Mouse (Mus musculus): ENCODE results near the gene Efcab6. TPM values are rescaled to one million over a fixed set of nuclear protein-coding genes. Genes with fewer than 3 reads are reported as not detected.

Gene Efcab6
- polyA plus RNA-seq, 1 experiment = not detected

DNA sequence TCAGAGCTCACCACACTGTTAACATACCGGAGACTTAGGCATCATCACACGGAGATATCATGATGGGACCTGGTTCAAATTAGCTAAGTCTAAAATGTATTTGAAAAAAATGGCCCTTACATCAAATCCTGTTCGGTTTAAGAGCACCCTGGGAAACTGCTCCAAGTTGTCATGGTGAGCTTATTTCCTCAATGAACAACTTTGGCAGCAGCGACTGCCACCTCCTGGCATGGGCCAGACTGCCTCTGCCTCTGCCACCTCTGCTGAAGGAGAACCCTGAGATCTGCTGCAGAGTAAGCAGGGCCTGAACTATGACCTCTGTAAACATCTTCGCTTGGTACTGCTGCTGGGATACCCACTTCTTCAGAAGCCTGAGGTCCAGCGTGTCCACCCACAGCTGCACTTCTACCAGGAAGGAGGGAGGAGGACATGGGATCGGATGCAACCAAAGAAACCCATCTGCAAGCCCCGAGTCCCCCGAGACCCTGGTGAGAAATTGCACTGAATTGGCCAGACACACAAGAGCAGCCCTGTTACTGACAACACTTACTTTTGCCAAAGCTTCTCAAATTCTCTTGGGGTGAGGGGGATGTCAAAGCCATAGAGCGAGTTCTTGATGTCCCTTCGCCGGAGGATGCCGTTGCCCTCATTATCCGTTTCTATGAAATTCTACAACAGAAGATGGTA, 152.0 kb downstream of the Efcab6 start:
- H3K4me3 ChIP-seq (ENCODE audit: insufficient read depth, low read length) = no peak overlapping the region
- no peak for TF ChIP-seq CTCF (IDR thresholded peaks at IDR 0.05; ENCODE audit: borderline replicate concordance, insufficient read depth, low read length)
- TF ChIP-seq POLR2A (IDR thresholded peaks at IDR 0.05; ENCODE audit: low read depth, low read length) = no peak
- no peaks in the 10 kb centered on the region for H3K4me1 ChIP-seq (ENCODE audit: control insufficient read depth, insufficient read depth, low read length)
- no peak overlapping the region for H3K27ac ChIP-seq (ENCODE audit: insufficient read depth, low read length)

DNA sequence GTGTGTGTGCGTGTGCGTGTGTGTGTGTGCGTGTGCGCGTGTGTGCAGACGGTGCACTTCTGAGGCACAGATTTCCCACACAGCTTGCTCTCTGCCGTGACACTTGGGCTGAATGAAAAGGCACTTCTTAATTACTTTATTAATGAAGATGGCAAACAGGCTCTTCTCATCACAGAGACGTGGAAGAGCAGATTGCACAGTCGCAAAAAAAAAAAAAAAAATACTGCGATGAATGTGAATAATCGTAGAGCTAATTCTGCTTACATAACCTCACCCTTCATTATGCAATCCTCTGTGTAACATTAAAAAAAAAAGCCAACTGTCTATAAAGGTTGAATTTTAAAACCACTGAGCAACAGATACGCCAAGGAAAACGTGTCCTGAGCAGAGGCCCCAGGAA, 158.7 kb downstream of the Efcab6 start:
- Histone ChIP-seq H3K4me1 (ENCODE audit: control insufficient read depth, insufficient read depth, low read length) (no peaks in the 10 kb centered on the region), H3K4me3 (ENCODE audit: insufficient read depth, low read length) (no peak overlapping the region), H3K27ac (ENCODE audit: insufficient read depth, low read length) (no peak overlapping the region)
- TF ChIP-seq POLR2A (IDR thresholded peaks at IDR 0.05; ENCODE audit: low read depth, low read length) = no peak
- TF ChIP-seq CTCF (IDR thresholded peaks at IDR 0.05; ENCODE audit: borderline replicate concordance, insufficient read depth, low read length) = no peak

DNA sequence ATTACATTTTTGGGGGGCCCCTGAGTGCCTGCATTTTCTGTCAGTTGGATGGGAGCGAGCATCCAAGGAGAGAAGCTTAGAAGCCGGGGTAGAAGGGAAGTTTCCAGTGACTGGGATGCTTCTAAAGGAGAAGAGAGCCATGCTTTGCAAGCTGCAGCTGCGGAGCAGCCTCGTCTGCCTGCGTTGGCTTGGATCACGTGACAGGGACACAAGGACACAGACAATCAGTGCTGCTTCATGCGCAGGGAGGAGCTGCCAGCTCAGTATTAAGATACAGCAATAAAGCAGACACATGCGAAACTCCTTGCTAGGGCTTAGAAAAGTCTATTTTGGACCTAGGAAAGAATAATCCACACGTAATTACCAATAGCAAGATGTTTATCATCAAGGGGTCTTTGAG, 167.9 kb downstream of the Efcab6 start:
- no peak for TF ChIP-seq CTCF (IDR thresholded peaks at IDR 0.05; ENCODE audit: borderline replicate concordance, insufficient read depth, low read length)
- no peak for TF ChIP-seq POLR2A (IDR thresholded peaks at IDR 0.05; ENCODE audit: low read depth, low read length)
- Histone ChIP-seq H3K27ac (ENCODE audit: insufficient read depth, low read length) (no peak overlapping the region), H3K4me3 (ENCODE audit: insufficient read depth, low read length) (no peak overlapping the region), H3K4me1 (ENCODE audit: control insufficient read depth, insufficient read depth, low read length) (no peaks in the 10 kb centered on the region)

DNA sequence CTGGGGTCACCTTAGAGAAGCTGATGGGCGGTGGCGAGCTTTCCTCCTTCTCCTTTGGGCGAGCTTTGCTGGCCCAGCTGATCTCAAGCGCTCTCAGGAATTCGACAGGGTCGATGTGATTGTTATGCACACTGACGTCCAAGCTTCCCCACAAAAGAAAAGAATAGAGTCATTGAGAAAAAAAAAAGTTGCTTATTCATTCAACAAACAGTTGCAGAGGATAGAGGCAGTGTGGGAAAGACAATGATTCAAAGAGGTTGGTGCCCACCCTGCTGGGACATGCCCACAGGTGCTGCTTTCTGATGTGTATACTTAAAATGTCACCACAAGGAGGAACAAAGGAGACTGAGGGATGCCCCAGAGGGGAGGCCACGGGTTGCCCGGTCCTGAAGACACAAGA, 169.2 kb downstream of the Efcab6 start:
- H3K27ac ChIP-seq (ENCODE audit: insufficient read depth, low read length) = no peak overlapping the region
- no peaks in the 10 kb centered on the region for H3K4me1 ChIP-seq (ENCODE audit: control insufficient read depth, insufficient read depth, low read length)
- H3K4me3 ChIP-seq (ENCODE audit: insufficient read depth, low read length) = no peak overlapping the region
- TF ChIP-seq CTCF (IDR thresholded peaks at IDR 0.05; ENCODE audit: borderline replicate concordance, insufficient read depth, low read length) = no peak

DNA sequence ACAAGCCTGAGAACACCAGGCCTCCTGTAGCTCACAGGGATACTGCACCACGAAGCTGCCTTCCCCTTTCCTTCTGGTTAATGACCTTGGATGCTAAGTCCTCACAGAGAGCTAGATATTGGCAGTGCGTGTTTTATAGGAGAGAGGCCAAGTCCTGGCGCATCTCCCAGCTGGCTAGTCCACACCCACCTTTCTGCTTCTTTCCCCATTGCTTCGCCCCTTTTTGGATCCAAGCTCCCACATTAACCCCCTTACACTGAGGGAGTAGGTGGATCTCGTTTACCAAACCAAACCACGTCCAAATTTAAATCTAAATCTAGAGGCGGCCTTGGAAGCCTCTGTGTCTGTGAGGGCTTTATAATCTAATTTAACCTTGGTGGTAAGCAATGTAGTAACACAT, 170.9 kb downstream of the Efcab6 start:
- Histone ChIP-seq H3K4me1 (ENCODE audit: control insufficient read depth, insufficient read depth, low read length) (no peaks in the 10 kb centered on the region), H3K27ac (ENCODE audit: insufficient read depth, low read length) (no peak overlapping the region), H3K4me3 (ENCODE audit: insufficient read depth, low read length) (no peak overlapping the region)
- TF ChIP-seq POLR2A (IDR thresholded peaks at IDR 0.05; ENCODE audit: low read depth, low read length) = no peak
- no peak for TF ChIP-seq CTCF (IDR thresholded peaks at IDR 0.05; ENCODE audit: borderline replicate concordance, insufficient read depth, low read length)

DNA sequence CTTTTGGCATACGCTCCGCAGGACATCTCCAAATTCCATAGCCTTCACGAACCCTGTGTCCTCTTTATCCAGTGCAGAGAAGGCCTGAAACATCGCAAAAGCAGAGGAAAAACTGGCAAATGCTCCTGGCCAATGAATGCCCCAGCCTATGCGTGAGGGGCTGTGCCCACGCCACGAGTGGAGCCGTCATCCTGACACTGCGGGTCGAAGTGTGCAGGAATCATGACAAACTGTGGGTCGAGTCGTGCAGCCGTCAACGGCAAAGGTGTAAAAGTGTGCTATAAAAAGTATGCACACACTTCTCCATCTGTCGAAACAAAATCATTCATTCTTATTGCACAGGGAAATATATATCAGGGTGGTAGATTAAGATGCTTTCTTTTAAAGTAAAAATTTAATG, 172.3 kb downstream of the Efcab6 start:
- no peak overlapping the region for H3K4me3 ChIP-seq (ENCODE audit: insufficient read depth, low read length)
- TF ChIP-seq CTCF (IDR thresholded peaks at IDR 0.05; ENCODE audit: borderline replicate concordance, insufficient read depth, low read length) (no peak), POLR2A (IDR thresholded peaks at IDR 0.05; ENCODE audit: low read depth, low read length) (no peak)

DNA sequence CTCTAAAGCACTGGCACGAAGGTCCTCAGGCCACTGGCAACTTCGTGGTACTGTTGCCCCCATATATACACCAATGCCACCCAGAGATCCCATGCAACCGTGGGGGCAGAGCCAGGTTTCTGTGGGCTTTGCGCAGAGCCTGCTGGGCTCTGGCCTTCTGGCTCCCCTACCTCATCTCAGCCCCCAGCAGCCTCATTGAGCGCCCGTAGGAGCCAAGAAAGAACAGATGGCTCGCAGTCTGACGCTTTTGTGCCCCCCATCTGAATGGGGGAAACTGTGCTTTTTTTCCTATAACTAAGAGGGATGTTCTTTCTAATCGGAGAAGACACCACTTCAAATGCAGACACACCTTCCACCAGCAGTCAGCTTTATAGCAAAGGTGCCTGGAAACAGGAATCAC, 180.9 kb downstream of the Efcab6 start:
- no peak overlapping the region for H3K4me3 ChIP-seq (ENCODE audit: insufficient read depth, low read length)
- no peak overlapping the region for H3K27ac ChIP-seq (ENCODE audit: insufficient read depth, low read length)
- no peaks in the 10 kb centered on the region for H3K4me1 ChIP-seq (ENCODE audit: control insufficient read depth, insufficient read depth, low read length)
- no peak for TF ChIP-seq POLR2A (IDR thresholded peaks at IDR 0.05; ENCODE audit: low read depth, low read length)
- TF ChIP-seq CTCF (IDR thresholded peaks at IDR 0.05; ENCODE audit: borderline replicate concordance, insufficient read depth, low read length) = no peak

More for the DNA sequence above, 172.3 kb downstream of the Efcab6 start:
- Histone ChIP-seq H3K4me1 (ENCODE audit: control insufficient read depth, insufficient read depth, low read length) (no peaks in the 10 kb centered on the region), H3K27ac (ENCODE audit: insufficient read depth, low read length) (no peak overlapping the region)

DNA sequence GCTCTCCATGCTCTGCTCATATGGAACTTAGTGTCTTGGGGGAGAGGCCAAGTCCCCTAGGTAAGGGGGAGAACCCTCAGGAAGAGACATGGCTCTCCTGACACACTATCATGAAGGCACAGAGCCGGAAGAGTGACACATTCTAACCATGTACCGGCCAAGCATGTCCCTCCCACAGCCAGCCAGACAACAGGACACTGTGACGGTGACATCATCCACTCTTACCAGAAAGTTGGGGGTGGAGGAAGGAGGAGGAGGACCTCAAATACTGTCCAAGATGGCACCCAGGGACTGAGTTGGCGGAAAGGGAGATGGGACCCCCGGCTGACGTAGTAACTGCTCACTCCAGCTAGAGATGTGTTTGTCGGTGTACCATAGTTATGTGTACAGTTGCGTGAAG, 181.4 kb downstream of the Efcab6 start:
- no peak overlapping the region for H3K27ac ChIP-seq (ENCODE audit: insufficient read depth, low read length)
- H3K4me1 ChIP-seq (ENCODE audit: control insufficient read depth, insufficient read depth, low read length) = no peaks in the 10 kb centered on the region
- no peak overlapping the region for H3K4me3 ChIP-seq (ENCODE audit: insufficient read depth, low read length)
- TF ChIP-seq POLR2A (IDR thresholded peaks at IDR 0.05; ENCODE audit: low read depth, low read length) (no peak), CTCF (IDR thresholded peaks at IDR 0.05; ENCODE audit: borderline replicate concordance, insufficient read depth, low read length) (no peak)

DNA sequence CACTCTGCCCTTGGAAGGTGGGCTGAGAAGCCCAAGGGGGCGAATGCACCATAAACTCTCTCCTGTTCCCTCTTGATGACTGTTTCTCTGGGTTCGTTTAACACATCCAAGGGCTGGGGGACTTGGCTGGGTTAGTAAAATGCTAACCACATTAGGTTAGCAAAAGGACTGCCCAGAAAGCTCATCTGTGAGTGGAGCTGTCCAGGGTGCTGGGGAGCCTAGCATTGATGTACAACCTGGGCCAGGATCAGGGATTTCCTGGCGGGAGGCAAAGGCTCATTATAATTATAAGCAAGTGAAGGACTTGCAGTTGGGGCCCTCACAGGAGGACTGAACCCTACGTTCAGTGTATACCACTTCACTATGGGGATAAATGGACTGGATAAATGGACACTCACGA, 185.3 kb downstream of the Efcab6 start:
- H3K4me1 ChIP-seq (ENCODE audit: control insufficient read depth, insufficient read depth, low read length) = no peaks in the 10 kb centered on the region
- H3K27ac ChIP-seq (ENCODE audit: insufficient read depth, low read length) = no peak overlapping the region
- no peak overlapping the region for H3K4me3 ChIP-seq (ENCODE audit: insufficient read depth, low read length)
- TF ChIP-seq POLR2A (IDR thresholded peaks at IDR 0.05; ENCODE audit: low read depth, low read length) (no peak), CTCF (IDR thresholded peaks at IDR 0.05; ENCODE audit: borderline replicate concordance, insufficient read depth, low read length) (no peak)

DNA sequence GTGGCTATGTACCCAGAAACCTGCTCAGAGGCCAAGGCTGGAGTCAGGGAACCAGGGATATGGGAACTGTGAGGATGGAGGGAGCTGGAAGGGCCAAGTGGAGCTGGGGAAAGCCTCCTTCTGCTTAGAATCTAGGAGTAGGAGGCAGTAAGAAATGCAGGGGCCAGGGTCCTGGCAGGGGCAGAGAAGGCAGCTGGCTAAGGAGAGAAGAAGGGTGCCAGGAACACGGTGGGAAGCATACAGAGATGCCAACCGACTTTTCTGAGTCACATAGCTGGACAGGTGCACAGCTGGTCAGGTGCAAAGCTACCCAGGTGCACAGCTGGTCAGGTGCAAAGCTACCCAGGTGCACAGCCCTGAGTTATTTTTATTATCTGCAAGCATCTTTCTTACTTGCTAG, 187.3 kb downstream of the Efcab6 start:
- no peak overlapping the region for H3K27ac ChIP-seq (ENCODE audit: insufficient read depth, low read length)

More for the DNA sequence above, 187.3 kb downstream of the Efcab6 start:
- no peak for TF ChIP-seq POLR2A (IDR thresholded peaks at IDR 0.05; ENCODE audit: low read depth, low read length)
- TF ChIP-seq CTCF (IDR thresholded peaks at IDR 0.05; ENCODE audit: borderline replicate concordance, insufficient read depth, low read length) = no peak
- Histone ChIP-seq H3K4me1 (ENCODE audit: control insufficient read depth, insufficient read depth, low read length) (no peaks in the 10 kb centered on the region), H3K4me3 (ENCODE audit: insufficient read depth, low read length) (no peak overlapping the region)

Measured in embryonic fibroblast, embryonic 13.5 days (primary cell).